Mouse (Mus musculus) urinary bladder, postnatal 4 days (tissue): ENCODE measurements around the gene Olfr1377.
"Not testable (repeated sequence)": the region's sequence is repeated elsewhere in the genome, so short reads cannot be mapped to it uniquely, and the experiment has no call there.

ENCODE experiments used
- DNase-seq, 2 experiments: peaks; one replicate each; pipeline ENCODE4 v3.0.0; 2021 to 2022; ENCODE audit warnings: low spot score in 2 of 2

Gene Olfr1377

GRCm38 (mm10) chr11:50981667-50982066 lies at the start of gene Olfr1377:
Olfr1377 (plus strand) TSS chr11:50981967.
- DNase-seq, result no peak

- DNase-seq, result no peak
Observed at GRCm38 (mm10) chr11:50932040-50932439, 49.7 kb upstream of the Olfr1377 start.

- no peak for DNase-seq
Observed at GRCm38 (mm10) chr11:50938435-50938834, 43.3 kb upstream of the Olfr1377 start.

- no peak for DNase-seq
Observed at GRCm38 (mm10) chr11:50939621-50940366, 42.0 kb upstream of the Olfr1377 start.

- no peak for DNase-seq
Observed at GRCm38 (mm10) chr11:50942386-50942785, 39.4 kb upstream of the Olfr1377 start.

GRCm38 (mm10) chr11:50943506-50943905 lies 38.3 kb upstream of the Olfr1377 start, which contains the start of gene 4933414I15Rik:
4933414I15Rik (minus strand) TSS chr11:50943765.
- DNase-seq, result no peak

GRCm38 (mm10) chr11:50952290-50952689 lies 29.5 kb upstream of the Olfr1377 start:
- DNase-seq, result no peak

- no peak for DNase-seq
Observed at GRCm38 (mm10) chr11:50953665-50954064, 28.1 kb upstream of the Olfr1377 start, which contains the start of gene Prop1. Prop1 (minus strand) TSS chr11:50953765.

GRCm38 (mm10) chr11:50964886-50965285 lies 16.9 kb upstream of the Olfr1377 start:
- no peak for DNase-seq

- DNase-seq, result no peak
Observed at GRCm38 (mm10) chr11:50966230-50966629, 15.5 kb upstream of the Olfr1377 start, which contains the start of gene Olfr1378. Olfr1378 (plus strand) TSS chr11:50966530.

GRCm38 (mm10) chr11:50977216-50977615 lies 4.6 kb upstream of the Olfr1377 start:
- no peak for DNase-seq

GRCm38 (mm10) chr11:51003296-51003695 lies 21.5 kb downstream of the Olfr1377 start, which contains the start of gene Olfr51:
Olfr51 (plus strand) TSS chr11:51003596.
- DNase-seq, result no peak

GRCm38 (mm10) chr11:51011821-51012220 lies 30.1 kb downstream of the Olfr1377 start:
- DNase-seq, result peak; percentile 33 to 67

GRCm38 (mm10) chr11:51013936-51014335 lies 32.2 kb downstream of the Olfr1377 start, which contains the start of gene Olfr54:
Olfr54 (plus strand) TSS chr11:51014236.
- no peak for DNase-seq

GRCm38 (mm10) chr11:51016341-51016740 lies 34.6 kb downstream of the Olfr1377 start:
- DNase-seq, result no peak

GRCm38 (mm10) chr11:51026811-51027210 lies 45.0 kb downstream of the Olfr1377 start:
- DNase-seq, result not testable (repeated sequence)

- not testable (repeated sequence) for DNase-seq
Observed at GRCm38 (mm10) chr11:51029381-51029780, 47.6 kb downstream of the Olfr1377 start.

GRCm38 (mm10) chr11:51030225-51030624 lies 48.5 kb downstream of the Olfr1377 start:
- no peak for DNase-seq

- DNase-seq, result no peak
Observed at GRCm38 (mm10) chr11:51032851-51033250, 51.1 kb downstream of the Olfr1377 start.

- not testable (repeated sequence) for DNase-seq
Observed at GRCm38 (mm10) chr11:51034141-51034540, 52.4 kb downstream of the Olfr1377 start.

GRCm38 (mm10) chr11:51035951-51036350 lies 54.2 kb downstream of the Olfr1377 start:
- no peak for DNase-seq
